Mouse (Mus musculus) Patski (cell line): Measurements from ENCODE around the gene Slc10a6. TPM values are rescaled to one million over a fixed set of nuclear protein-coding genes. Genes with fewer than 3 reads are reported as not detected.

ENCODE experiments used
- ATAC-seq: fragments of 100-300 bp; one replicate; pipeline ENCODE4 v1.8.0; 2021
- CTCF ChIA-PET: fragments of 350-600 bp; sonication (Branson Sonifier 250); formaldehyde crosslinking; loops from one replicate; lab custom pipeline; 2022; ENCODE audit warnings: inconsistent platforms; lab: Charles Lee
- POLR2A ChIA-PET: fragments of 350-600 bp; sonication (Branson Sonifier 250); formaldehyde crosslinking; loops from one replicate; lab custom pipeline; 2022; ENCODE audit warnings: antibody characterized with exemption, inconsistent platforms; lab: Charles Lee
- DNase-seq: peaks from one replicate; pipeline ENCODE4 v3.0.0-alpha.2; 2011; ENCODE audit warnings: low read depth, low spot score
- H3K27me3 ChIP-seq: fragments of 371-371 bp; one replicate; pipeline ENCODE4 v1.5.1; 2021
- CTCF ChIP-seq: fragments of 100-300 bp; IDR thresholded peaks from one replicate; pipeline ENCODE4 v1.5.1; 2021
- in situ Hi-C: fragments of 300-500 bp; cut with MboI; formaldehyde crosslinking; loops from 3 replicates; pipeline ENCODE4 v1.11.1; 2018; ENCODE audit warnings: low pct_unique_long_range_greater_than_20kb, mixed read lengths
- polyA plus RNA-seq: library from polyadenylated mRNA; unstranded; gene quantifications from one replicate; pipeline ENCODE4 v1.2.3, GENCODE M21; 2021

Gene Slc10a6
- polyA plus RNA-seq, 1 experiment from 2014 or later: not detected

DNA sequence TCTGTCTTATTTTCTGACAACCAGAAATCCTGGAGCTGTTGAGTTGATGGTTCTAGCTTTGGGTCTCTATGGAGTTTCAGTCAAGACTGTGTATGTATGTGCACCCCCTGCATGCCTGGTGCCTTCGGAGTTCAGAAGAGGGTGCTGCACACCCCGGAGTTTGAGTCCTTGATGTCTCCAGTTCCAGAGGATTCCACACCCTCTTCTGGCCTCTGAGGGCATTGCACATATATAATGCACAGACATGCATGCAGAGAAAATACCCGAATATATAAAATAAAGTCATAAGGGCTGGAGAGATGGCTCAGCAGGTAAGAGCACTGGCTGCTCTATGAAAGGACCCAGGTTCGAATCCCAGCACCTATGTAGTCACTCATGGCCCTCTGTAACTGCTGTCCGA, 29.7 kb upstream of the Slc10a6 start:
- TF ChIP-seq CTCF: peak; percentile 54
- in situ Hi-C loops: loop anchor here (25.0 kb wide), 1 partner anchor 772 kb away; no protein-coding TSS in a partner anchor
- no peaks in the 10 kb centered on the region for H3K27me3 ChIP-seq
- CTCF ChIA-PET: interaction anchor here (0.9 to 1.6 kb wide), 10 partner anchors 12 to 621 kb away, joined by 3 to 6 read pairs (median 4); partner anchors contain the start of gene Slc10a6
- POLR2A ChIA-PET: no interaction called here
- DNase-seq: no peak
- no peak for ATAC-seq

DNA sequence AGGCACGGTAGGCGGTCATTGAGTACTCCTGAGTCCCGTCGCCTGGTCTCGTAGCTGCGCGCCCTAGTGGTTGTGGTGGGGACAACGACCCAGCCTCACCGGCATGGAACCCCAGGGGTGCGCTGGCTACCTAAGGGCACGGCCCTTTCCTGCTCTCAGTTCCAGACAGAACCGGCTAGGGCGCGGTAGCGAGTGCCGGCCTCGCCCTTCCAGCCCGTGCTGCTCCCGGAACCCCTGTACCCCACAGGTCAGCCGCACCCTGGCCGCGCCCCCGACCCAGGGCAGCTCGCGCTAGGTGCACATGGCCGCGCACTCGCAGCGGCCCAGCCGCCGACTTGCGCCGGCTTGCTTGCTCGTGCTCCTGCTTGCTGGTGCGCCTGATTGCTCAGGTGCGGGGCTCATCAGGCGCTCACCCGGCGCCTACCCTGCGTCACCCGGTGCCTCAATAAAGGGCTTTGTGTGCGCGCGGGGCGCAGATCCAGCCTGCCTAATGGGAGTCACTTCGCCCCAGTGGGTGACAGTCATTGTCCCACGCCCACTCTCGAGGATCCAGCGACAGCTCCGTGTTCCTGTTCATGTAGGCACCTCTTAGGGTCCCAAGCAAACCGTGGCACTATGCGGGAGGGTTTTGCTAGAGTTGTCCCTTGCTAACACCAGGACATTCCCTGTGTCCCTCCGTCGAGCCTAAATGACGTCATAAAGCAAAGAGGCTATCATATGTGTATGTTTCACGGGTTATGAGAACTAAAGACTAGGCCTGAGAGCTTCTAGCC, 26.3 kb upstream of the Slc10a6 start, which contains the start of gene 1700016H13Rik:
Gene 1700016H13Rik, minus strand, starts transcription at position 665 of the 773 bp plus-strand sequence.
- peak; percentile 65 for TF ChIP-seq CTCF
- DNase-seq (no peak), ATAC-seq (peak; percentile 12)
- in situ Hi-C loops: loop anchor here (25.0 kb wide), 1 partner anchor 768 kb away; no protein-coding TSS in a partner anchor
- no peaks in the 10 kb centered on the region for H3K27me3 ChIP-seq
- POLR2A ChIA-PET: interaction anchor here (0.6 kb wide), 1 partner anchor 101 kb away, joined by 3 read pairs; no protein-coding TSS in a partner anchor
- CTCF ChIA-PET: interaction anchor here (1.0 to 2.5 kb wide), 10 partner anchors 10 to 329 kb away, joined by 3 to 23 read pairs (median 4); no protein-coding TSS in a partner anchor

GRCm38 (mm10) chr5:103654780-103655179, 25.6 kb upstream of the Slc10a6 start:
- no peaks in the 10 kb centered on the region for H3K27me3 ChIP-seq
- TF ChIP-seq CTCF: no peak
- ChIA-PET CTCF (interaction anchor here (0.7 to 2.5 kb wide), 12 partner anchors 12 to 328 kb away, joined by 3 to 23 read pairs (median 4); no protein-coding TSS in a partner anchor), POLR2A (no interaction called here)
- ATAC-seq (no peak), DNase-seq (no peak)
- in situ Hi-C loops: loop anchor here (5.0 to 25.0 kb wide), 2 partner anchors 302 to 767 kb away; no protein-coding TSS in a partner anchor

DNA sequence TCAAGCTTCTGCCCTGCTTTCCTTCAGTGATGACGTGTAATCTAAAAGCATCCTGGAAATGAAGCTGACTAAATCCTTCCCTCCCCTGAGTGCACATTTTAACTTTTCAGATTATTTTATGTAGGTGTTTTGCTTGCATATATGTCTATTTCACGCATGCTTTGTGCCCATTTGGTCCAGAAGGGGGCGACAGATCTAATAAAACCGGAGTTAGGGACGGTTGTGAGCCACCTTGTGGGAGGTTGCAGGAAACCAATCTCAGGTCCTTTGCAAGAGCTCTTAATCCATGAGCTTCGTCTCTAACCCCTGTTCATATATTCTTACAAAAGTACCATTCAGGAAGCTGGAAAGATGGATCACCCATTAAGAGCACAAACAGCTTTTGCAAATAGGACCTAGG, 25.0 kb upstream of the Slc10a6 start:
- ATAC-seq: no peak

DNA sequence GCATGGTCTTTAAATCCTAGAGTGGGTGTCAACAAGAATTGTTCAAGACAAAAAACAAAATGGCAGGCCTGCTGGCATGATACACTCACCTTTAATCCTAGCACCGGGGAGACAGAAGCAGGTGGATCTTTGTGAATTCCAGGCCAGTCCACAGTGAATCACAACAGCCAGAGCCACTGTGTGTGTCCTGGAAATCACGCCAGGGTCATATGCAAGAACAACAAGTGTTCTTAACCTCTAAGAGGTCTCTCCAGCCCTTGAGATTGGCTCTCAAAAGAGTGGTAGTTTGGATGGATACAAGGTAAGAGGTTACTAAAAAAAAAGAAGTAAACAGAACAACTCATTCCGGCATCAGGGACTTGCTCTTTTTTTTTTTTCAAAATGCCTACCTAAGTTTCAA, 18.1 kb upstream of the Slc10a6 start:
- in situ Hi-C loops: no loop called here
- TF ChIP-seq CTCF: no peak
- H3K27me3 ChIP-seq: no peaks in the 10 kb centered on the region
- no peak for DNase-seq
- CTCF ChIA-PET: no interaction called here
- POLR2A ChIA-PET: no interaction called here
- ATAC-seq: no peak

More for the DNA sequence above, 25.0 kb upstream of the Slc10a6 start:
- peak; percentile 71 for TF ChIP-seq CTCF
- POLR2A ChIA-PET: no interaction called here
- no peaks in the 10 kb centered on the region for H3K27me3 ChIP-seq
- in situ Hi-C loops: loop anchor here (5.0 to 25.0 kb wide), 2 partner anchors 302 to 767 kb away; no protein-coding TSS in a partner anchor
- CTCF ChIA-PET: interaction anchor here (0.7 to 2.5 kb wide), 11 partner anchors 11 to 328 kb away, joined by 3 to 23 read pairs (median 4); no protein-coding TSS in a partner anchor
- DNase-seq: no peak

GRCm38 (mm10) chr5:103644167-103644566, 15.0 kb upstream of the Slc10a6 start:
- ATAC-seq: no peak
- in situ Hi-C loops: no loop called here

DNA sequence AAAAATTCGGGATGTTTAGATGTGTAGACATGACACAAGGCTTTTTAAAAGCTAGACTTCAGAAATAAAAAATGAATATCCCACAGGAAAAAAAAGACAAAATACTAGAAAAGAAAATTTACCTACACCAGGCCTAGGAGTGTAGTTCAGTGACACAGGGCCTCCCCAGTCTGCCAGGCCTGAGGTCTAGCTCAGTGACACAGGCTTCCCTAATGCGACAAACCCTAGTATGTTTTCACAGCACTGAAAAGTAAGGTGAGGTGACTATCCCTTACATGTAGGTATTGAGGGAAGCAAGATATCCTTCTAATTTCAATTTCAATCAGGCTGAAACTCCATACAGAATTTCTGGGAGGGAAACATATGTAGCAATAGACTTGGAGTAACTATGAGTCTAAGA, 8.0 kb upstream of the Slc10a6 start:
- ChIA-PET CTCF (interaction anchor here (0.8 to 1.8 kb wide), 3 partner anchors 8 to 28 kb away, joined by 3 to 5 read pairs (median 4); partner anchors contain the start of gene Slc10a6), POLR2A (no interaction called here)
- in situ Hi-C loops: no loop called here
- DNase-seq: no peak
- no peak for ATAC-seq
- H3K27me3 ChIP-seq: no peaks in the 10 kb centered on the region
- no peak for TF ChIP-seq CTCF

More at GRCm38 (mm10) chr5:103644167-103644566, 15.0 kb upstream of the Slc10a6 start:
- POLR2A ChIA-PET: interaction anchor here (1.4 kb wide), 1 partner anchor 25 kb away, joined by 3 read pairs; no protein-coding TSS in a partner anchor
- CTCF ChIA-PET: interaction anchor here (1.2 to 3.6 kb wide), 5 partner anchors 10 to 289 kb away, joined by 3 to 12 read pairs (median 6); no protein-coding TSS in a partner anchor
- H3K27me3 ChIP-seq: no peaks in the 10 kb centered on the region
- no peak for DNase-seq
- TF ChIP-seq CTCF: no peak

DNA sequence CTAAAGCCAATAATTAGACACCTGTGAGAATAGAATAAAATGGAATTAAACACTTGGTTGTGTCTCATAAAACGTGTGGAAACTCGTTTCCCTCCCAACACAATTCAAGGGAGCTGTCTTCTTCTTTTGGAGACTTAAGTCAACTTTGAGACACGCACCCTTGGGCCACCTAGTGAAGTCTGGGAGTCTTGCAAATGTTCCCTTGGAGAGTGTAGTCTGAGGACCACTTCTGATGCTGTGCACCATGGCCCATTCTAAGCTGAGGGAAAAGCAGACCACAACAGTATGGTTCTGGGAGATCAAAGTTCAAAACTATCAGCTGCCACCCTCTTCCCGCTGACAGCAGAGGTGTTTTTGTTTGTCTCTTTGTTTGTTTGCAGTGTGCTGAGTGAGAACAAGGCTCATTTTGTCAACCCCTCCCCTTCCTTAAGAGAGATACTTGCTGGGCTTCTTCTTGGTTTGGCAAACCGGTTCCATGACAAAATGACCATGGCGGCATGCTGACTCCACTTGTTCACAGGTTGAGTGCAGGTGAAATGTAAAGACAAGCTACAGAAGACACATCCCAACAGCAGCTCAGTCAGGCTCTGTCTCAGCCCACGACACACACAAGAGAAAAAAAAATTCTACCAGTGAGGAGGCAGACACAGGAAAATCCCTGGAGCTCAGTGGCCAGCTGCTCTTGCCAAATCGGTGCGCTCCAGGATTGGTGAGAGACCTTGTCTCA, 814 bp upstream of the Slc10a6 start:
- ChIA-PET POLR2A (no interaction called here), CTCF (interaction anchor here (0.7 to 2.0 kb wide), 5 partner anchors 9 to 29 kb away, joined by 3 to 5 read pairs (median 4); no protein-coding TSS in a partner anchor)
- ATAC-seq: no peak

DNA sequence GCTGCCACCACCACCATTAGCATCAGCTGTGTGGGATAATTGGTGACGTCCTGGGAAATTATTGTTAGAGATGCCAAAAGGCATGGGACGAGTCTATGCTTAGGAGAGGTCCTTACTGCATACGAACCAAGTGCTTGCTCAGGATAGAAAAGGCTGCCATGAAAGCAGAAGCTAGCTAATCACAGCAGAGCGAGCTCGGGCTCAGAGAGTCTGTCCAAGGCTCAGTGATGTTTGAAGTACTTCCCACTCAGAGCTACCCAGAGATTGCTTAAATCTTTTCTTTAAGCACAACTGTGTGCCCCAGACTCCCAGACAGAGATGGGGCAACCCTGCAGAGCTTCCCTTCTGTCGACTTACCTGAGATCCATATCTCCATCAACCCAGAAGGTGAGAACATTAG, 704 bp downstream of the Slc10a6 start:
- ChIA-PET CTCF (interaction anchor here (1.3 to 2.0 kb wide), 3 partner anchors 9 to 30 kb away, joined by 4 to 5 read pairs (median 5); no protein-coding TSS in a partner anchor), POLR2A (interaction anchor here (0.6 kb wide), 1 partner anchor 24 kb away, joined by 4 read pairs; no protein-coding TSS in a partner anchor)
- no peaks in the 10 kb centered on the region for H3K27me3 ChIP-seq
- ATAC-seq (no peak), DNase-seq (no peak)
- in situ Hi-C loops: no loop called here
- no peak for TF ChIP-seq CTCF

More for the DNA sequence above, 814 bp upstream of the Slc10a6 start:
- TF ChIP-seq CTCF: no peak
- no peaks in the 10 kb centered on the region for H3K27me3 ChIP-seq
- DNase-seq: no peak
- in situ Hi-C loops: no loop called here

GRCm38 (mm10) chr5:103624831-103625230, 4.4 kb downstream of the Slc10a6 start:
- ChIA-PET CTCF (interaction anchor here (1.6 kb wide), 1 partner anchor 13 kb away, joined by 4 read pairs; no protein-coding TSS in a partner anchor), POLR2A (no interaction called here)
- in situ Hi-C loops: no loop called here
- TF ChIP-seq CTCF: no peak
- H3K27me3 ChIP-seq: no peaks in the 10 kb centered on the region
- ATAC-seq (no peak), DNase-seq (no peak)
